Mouse (Mus musculus) lung, postnatal 0 days (tissue): ENCODE results near the gene Etv6. TPM values are rescaled to one million over a fixed set of nuclear protein-coding genes. Genes with fewer than 3 reads are reported as not detected.

Experiments used
- ATAC-seq: fragments of 200-750 bp; cut with Nextera tagmentation; 2 replicates; pipeline ENCODE4 v1.8.0; 2017; ENCODE audit warnings: moderate library complexity
- DNase-seq: peaks from one replicate; pipeline ENCODE4 v3.0.0-alpha.2; 2016; ENCODE audit warnings: low spot score
- H3K27ac ChIP-seq: fragments of 300-500 bp; sonication (generic); 2 replicates; pipeline ENCODE4 v1.5.1; 2014; ENCODE audit warnings: antibody characterized with exemption, mild to moderate bottlenecking, low read length, mixed read lengths
- H3K27me3 ChIP-seq: fragments of 300-500 bp; sonication (generic); replicated peaks from 2 replicates; pipeline ENCODE4 v1.6.1; 2014; ENCODE audit warnings: low read length, mixed read lengths; ENCODE audit not compliant: insufficient read depth
- H3K36me3 ChIP-seq: fragments of 300-500 bp; sonication (generic); 2 replicates; pipeline ENCODE4 v1.6.1; 2014; ENCODE audit warnings: low read length, mixed read lengths; ENCODE audit not compliant: insufficient read depth
- H3K4me1 ChIP-seq: fragments of 300-500 bp; sonication (generic); 2 replicates; pipeline ENCODE4 v1.6.1; 2014; ENCODE audit warnings: antibody characterized with exemption, low read depth, low read length, mixed read lengths; ENCODE audit not compliant: insufficient read depth
- H3K4me2 ChIP-seq: fragments of 300-500 bp; sonication (generic); replicated peaks from 2 replicates; pipeline ENCODE4 v1.6.1; 2014; ENCODE audit warnings: low read depth, mild to moderate bottlenecking, low read length, moderate library complexity, mixed read lengths
- H3K4me3 ChIP-seq: fragments of 300-500 bp; sonication (generic); 2 replicates; pipeline ENCODE4 v1.5.1; 2014; ENCODE audit warnings: low read depth, low read length
- H3K9ac ChIP-seq: fragments of 300-500 bp; sonication (generic); replicated peaks from 2 replicates; pipeline ENCODE4 v1.6.1; 2014; ENCODE audit warnings: low read depth, mild to moderate bottlenecking
- H3K9me3 ChIP-seq: fragments of 300-500 bp; sonication (generic); 2 replicates; pipeline ENCODE4 v1.6.1; 2016; ENCODE audit warnings: low read length, mixed read lengths
- CTCF ChIP-seq: IDR thresholded peaks from 2 replicates; pipeline ENCODE4 v1.5.1; 2016; ENCODE audit warnings: antibody characterized with exemption, mild to moderate bottlenecking
- EP300 ChIP-seq: IDR thresholded peaks from 2 replicates; pipeline ENCODE4 v1.6.1; 2016; ENCODE audit warnings: antibody characterized with exemption, mild to moderate bottlenecking, control low read depth
- WGBS: fragments of 180-500 bp; shearing (Covaris S2); extraction: QIAGEN DNeasy Blood & Tissue Kit; methylation state at CpG from one replicate; pipeline ENCODE4 v1.1.7; 2014; 5-methylcytosine and 5-hydroxymethylcytosine counted together
- polyA plus RNA-seq: library from polyadenylated mRNA; unstranded; fragments of >200 nt; fragmentation: Nextera tagmentation; extraction: Ambion mirVana; gene quantifications from 2 replicates; pipeline ENCODE4 v1.2.1, GENCODE M21; 2015

Etv6 gene
- polyA plus RNA-seq, 1 experiment from 2014 or later = 5.5 TPM

GRCm38 (mm10) chr6:134165012-134165411 is 129.5 kb downstream of the Etv6 start:
- no peaks in the 10 kb centered on the region; the same call in 1 of the 2 replicates for H3K4me1 ChIP-seq
- H3K4me3 ChIP-seq = no peak overlapping the region
- H3K9ac ChIP-seq = no peak overlapping the region
- peak; percentile 41 for DNase-seq
- no peaks in the 10 kb centered on the region for H3K36me3 ChIP-seq
- no peaks in the 10 kb centered on the region for H3K27me3 ChIP-seq
- no peak overlapping the region for H3K27ac ChIP-seq
- no peak overlapping the region for H3K4me2 ChIP-seq
- ATAC-seq = peak; percentile 41
- TF ChIP-seq EP300 (no peak), CTCF (no peak)
- H3K9me3 ChIP-seq = no peaks in the 10 kb centered on the region
- WGBS = 50% methylated on average over 8 of the region's 8 CpGs

GRCm38 (mm10) chr6:134167963-134168362 is 132.5 kb downstream of the Etv6 start:
- no peak overlapping the region for H3K4me2 ChIP-seq
- no peak overlapping the region for H3K4me3 ChIP-seq
- no peaks in the 10 kb centered on the region for H3K9me3 ChIP-seq
- no peaks in the 10 kb centered on the region for H3K36me3 ChIP-seq
- TF ChIP-seq CTCF (no peak), EP300 (no peak)
- H3K27ac ChIP-seq = no peak overlapping the region
- no peaks in the 10 kb centered on the region for H3K27me3 ChIP-seq
- no peaks in the 10 kb centered on the region; the same call in 1 of the 2 replicates for H3K4me1 ChIP-seq
- no peak for ATAC-seq
- H3K9ac ChIP-seq = no peak overlapping the region
- 65% methylated on average over 5 of the region's 5 CpGs for WGBS
- no peak for DNase-seq

- WGBS = 86% methylated on average over 11 of the region's 11 CpGs
- no peak overlapping the region for H3K27ac ChIP-seq
- no peak for DNase-seq
- no peak overlapping the region for H3K4me2 ChIP-seq
- H3K27me3 ChIP-seq = no peaks in the 10 kb centered on the region
- no peaks in the 10 kb centered on the region for H3K9me3 ChIP-seq
- H3K4me3 ChIP-seq = no peak overlapping the region
- ATAC-seq = no peak
- no peaks in the 10 kb centered on the region; the same call in 1 of the 2 replicates for H3K4me1 ChIP-seq
- H3K36me3 ChIP-seq = no peaks in the 10 kb centered on the region
- TF ChIP-seq EP300 = no peak
- no peak for TF ChIP-seq CTCF
- H3K9ac ChIP-seq = no peak overlapping the region
These were observed 133.3 kb downstream of the Etv6 start for GRCm38 (mm10) chr6:134168799-134169198.

- Histone ChIP-seq H3K27ac (no peak overlapping the region), H3K9ac (no peak overlapping the region), H3K27me3 (no peaks in the 10 kb centered on the region), H3K9me3 (no peaks in the 10 kb centered on the region), H3K4me2 (no peak overlapping the region), H3K36me3 (no peaks in the 10 kb centered on the region), H3K4me1 (no peaks in the 10 kb centered on the region; the same call in 1 of the 2 replicates), H3K4me3 (no peak overlapping the region)
- ATAC-seq (no peak), DNase-seq (no peak)
- WGBS = 39% methylated on average over 1 of the region's 1 CpGs
- TF ChIP-seq CTCF (no peak), EP300 (no peak)
These were observed 135.7 kb downstream of the Etv6 start for GRCm38 (mm10) chr6:134171235-134171634.

- no peak for TF ChIP-seq EP300
- TF ChIP-seq CTCF = no peak
- Histone ChIP-seq H3K9me3 (no peaks in the 10 kb centered on the region), H3K36me3 (no peaks in the 10 kb centered on the region), H3K4me3 (no peak overlapping the region), H3K27me3 (no peaks in the 10 kb centered on the region), H3K9ac (no peak overlapping the region), H3K4me2 (no peak overlapping the region), H3K27ac (0 out of 2 replicates have a peak overlapping the region, but pooled peaks have one; percentile 32), H3K4me1 (no peaks in the 10 kb centered on the region)
- DNase-seq (no peak), ATAC-seq (no peak)
- 82% methylated on average over 17 of the region's 17 CpGs for WGBS
These were observed 136.6 kb downstream of the Etv6 start for GRCm38 (mm10) chr6:134171906-134172728.

- no peaks in the 10 kb centered on the region for H3K9me3 ChIP-seq
- TF ChIP-seq CTCF = no peak
- peak; percentile 45; the same call in 1 of the 2 replicates for TF ChIP-seq EP300
- peak; percentile 74 for ATAC-seq
- H3K27me3 ChIP-seq = no peaks in the 10 kb centered on the region
- H3K4me3 ChIP-seq = no peak overlapping the region
- no peak overlapping the region for H3K27ac ChIP-seq
- no peaks in the 10 kb centered on the region for H3K4me1 ChIP-seq
- peak; percentile 47 for DNase-seq
- no peak overlapping the region for H3K9ac ChIP-seq
- no peaks in the 10 kb centered on the region for H3K36me3 ChIP-seq
- WGBS = 67% methylated on average over 6 of the region's 6 CpGs
- H3K4me2 ChIP-seq = no peak overlapping the region
These were observed 137.9 kb downstream of the Etv6 start for GRCm38 (mm10) chr6:134173439-134173838.
